Mouse (Mus musculus) CH12.LX (cell line): ENCODE results near the gene Ptges3l. TPM values are rescaled to one million over a fixed set of nuclear protein-coding genes. Genes with fewer than 3 reads are reported as not detected.

Experiments used
- DNase-seq: peaks from one replicate; pipeline ENCODE4 v3.0.0-alpha.2; 2013; ENCODE audit errors: extremely low read depth
- H3K27ac ChIP-seq: 2 replicates; pipeline ENCODE4 v1.5.1; 2012; ENCODE audit warnings: low read depth, mild to moderate bottlenecking, control low read depth, moderate library complexity; ENCODE audit not compliant: insufficient read depth
- H3K27me3 ChIP-seq: replicated peaks from 2 replicates; pipeline ENCODE3; 2012; ENCODE audit warnings: inconsistent platforms
- H3K36me3 ChIP-seq, 2 experiments: replicated peaks in 1 of 2; 2 replicates each; pipeline versions ENCODE3 to v1.6.1; 2012; ENCODE audit warnings: inconsistent platforms in 1 of 2, low read length in 1 of 2, mild to moderate bottlenecking in 1 of 2, mixed read lengths in 1 of 2, moderate library complexity in 1 of 2; ENCODE audit not compliant: control insufficient read depth in 1 of 2, insufficient read depth in 1 of 2
- H3K4me1 ChIP-seq, 2 experiments: 2 replicates each; pipeline ENCODE4 v1.6.1; 2012; ENCODE audit warnings: inconsistent platforms in 1 of 2, moderate library complexity in 1 of 2; ENCODE audit not compliant: insufficient read depth in 2 of 2, control insufficient read depth in 1 of 2
- H3K4me2 ChIP-seq: 2 replicates; pipeline ENCODE4 v1.6.1; 2012; ENCODE audit warnings: low read depth, mild to moderate bottlenecking, control low read depth; ENCODE audit not compliant: poor library complexity, insufficient read depth, severe bottlenecking
- H3K4me3 ChIP-seq, 3 experiments: fragments of 150-350 bp in 1 of 3; sonication (generic) in 1 of 3; replicated peaks in 1 of 3; 2 replicates each; pipeline versions ENCODE3 to v1.5.1; 2011 to 2012; ENCODE audit warnings: low read depth in 2 of 3, low read length in 2 of 3, mild to moderate bottlenecking in 2 of 3, moderate library complexity in 2 of 3, control low read depth in 1 of 3, improper control_type of control experiment in 1 of 3, inconsistent platforms in 1 of 3, mixed read lengths in 1 of 3; ENCODE audit not compliant: poor library complexity in 1 of 3
- H3K79me2 ChIP-seq: replicated peaks from 2 replicates; pipeline ENCODE4 v1.6.1; 2012; ENCODE audit warnings: mild to moderate bottlenecking, moderate library complexity; ENCODE audit not compliant: control insufficient read depth, poor library complexity, insufficient read depth, severe bottlenecking; ENCODE audit errors: extremely low read depth
- H3K9ac ChIP-seq: 2 replicates; pipeline ENCODE4 v1.6.1; 2012; ENCODE audit warnings: low read depth, mild to moderate bottlenecking, control low read depth, moderate library complexity; ENCODE audit not compliant: insufficient read depth
- H3K9me3 ChIP-seq: replicated peaks from 2 replicates; pipeline ENCODE3; 2012; ENCODE audit warnings: low read length, inconsistent platforms, mixed read lengths
- BHLHE40 ChIP-seq: IDR thresholded peaks from 2 replicates; pipeline ENCODE4 v1.6.1; 2011; ENCODE audit warnings: mild to moderate bottlenecking, low read depth, low read length, improper control_type of control experiment
- CHD2 ChIP-seq: IDR thresholded peaks from 2 replicates; pipeline ENCODE4 v1.6.1; 2011; ENCODE audit warnings: low read length, improper control_type of control experiment
- E2F4 ChIP-seq: IDR thresholded peaks from 2 replicates; pipeline ENCODE4 v1.6.1; 2011; ENCODE audit warnings: low read depth, low read length, improper control_type of control experiment; ENCODE audit not compliant: insufficient replicate concordance
- ELF1 ChIP-seq: IDR thresholded peaks from 2 replicates; pipeline ENCODE4 v1.6.1; 2014; ENCODE audit warnings: low read depth, mild to moderate bottlenecking, inconsistent platforms, low read length, improper control_type of control experiment
- EP300 ChIP-seq: IDR thresholded peaks from 2 replicates; pipeline ENCODE4 v1.6.1; 2011; ENCODE audit warnings: low read length, improper control_type of control experiment
- HCFC1 ChIP-seq: IDR thresholded peaks from 2 replicates; pipeline ENCODE4 v1.6.1; 2012; ENCODE audit warnings: low read depth, mild to moderate bottlenecking, inconsistent platforms, low read length, improper control_type of control experiment
- IRF4 ChIP-seq: IDR thresholded peaks from 2 replicates; pipeline ENCODE4 v1.6.1; 2014; ENCODE audit warnings: low read depth, mild to moderate bottlenecking, inconsistent platforms, low read length, improper control_type of control experiment
- JUND ChIP-seq: conservative IDR thresholded peaks from 2 replicates; pipeline ENCODE4 v1.6.1; 2011; ENCODE audit warnings: low read depth, low read length, improper control_type of control experiment
- KAT2A ChIP-seq: IDR thresholded peaks from 2 replicates; pipeline ENCODE4 v1.6.1; 2012; ENCODE audit warnings: low read length, improper control_type of control experiment, inconsistent platforms; ENCODE audit not compliant: insufficient replicate concordance
- MAX ChIP-seq: IDR thresholded peaks from 2 replicates; pipeline ENCODE4 v1.6.1; 2011; ENCODE audit warnings: low read length, improper control_type of control experiment
- MAZ ChIP-seq: IDR thresholded peaks from 2 replicates; pipeline ENCODE4 v1.6.1; 2012; ENCODE audit warnings: low read depth, mild to moderate bottlenecking, inconsistent platforms, low read length, improper control_type of control experiment, moderate library complexity
- MEF2A ChIP-seq: IDR thresholded peaks from 2 replicates; pipeline ENCODE4 v1.6.1; 2014; ENCODE audit warnings: low read depth, mild to moderate bottlenecking, inconsistent platforms, low read length, improper control_type of control experiment, borderline replicate concordance
- MXI1 ChIP-seq: IDR thresholded peaks from 2 replicates; pipeline ENCODE4 v1.6.1; 2011; ENCODE audit warnings: mild to moderate bottlenecking, low read depth, low read length, improper control_type of control experiment
- NELFE ChIP-seq: IDR thresholded peaks from 2 replicates; pipeline ENCODE4 v1.6.1; 2011; ENCODE audit warnings: low read depth, low read length, improper control_type of control experiment
- NRF1 ChIP-seq: IDR thresholded peaks from 2 replicates; pipeline ENCODE4 v1.6.1; 2014; ENCODE audit warnings: low read depth, mild to moderate bottlenecking, inconsistent platforms, low read length, improper control_type of control experiment, moderate library complexity
- PAX5 ChIP-seq: IDR thresholded peaks from 2 replicates; pipeline ENCODE4 v1.6.1; 2012; ENCODE audit warnings: low read length, inconsistent platforms, mixed read lengths
- POLR2A ChIP-seq: IDR thresholded peaks from 2 replicates; pipeline ENCODE4 v1.6.1; 2011; ENCODE audit warnings: low read depth, mild to moderate bottlenecking, improper control_type of control experiment, low read length
- SIN3A ChIP-seq: IDR thresholded peaks from 2 replicates; pipeline ENCODE4 v1.6.1; 2012; ENCODE audit warnings: low read length, improper control_type of control experiment, inconsistent platforms
- SMC3 ChIP-seq: IDR thresholded peaks from 2 replicates; pipeline ENCODE4 v1.6.1; 2011; ENCODE audit warnings: low read depth, low read length, improper control_type of control experiment
- TBP ChIP-seq: conservative IDR thresholded peaks from 2 replicates; pipeline ENCODE4 v1.6.1; 2011; ENCODE audit warnings: low read depth, low read length, improper control_type of control experiment
- UBTF ChIP-seq: IDR thresholded peaks from 2 replicates; pipeline ENCODE4 v1.6.1; 2012; ENCODE audit warnings: low read depth, mild to moderate bottlenecking, inconsistent platforms, low read length, improper control_type of control experiment, moderate library complexity
- USF1 ChIP-seq: IDR thresholded peaks from 2 replicates; pipeline ENCODE4 v1.6.1; 2014; ENCODE audit warnings: low read depth, mild to moderate bottlenecking, inconsistent platforms, low read length, improper control_type of control experiment
- USF2 ChIP-seq: conservative IDR thresholded peaks from 2 replicates; pipeline ENCODE4 v1.6.1; 2011; ENCODE audit warnings: low read depth, low read length, improper control_type of control experiment
- ZC3H11A ChIP-seq: IDR thresholded peaks from 2 replicates; pipeline ENCODE4 v1.6.1; 2012; ENCODE audit warnings: low read depth, mild to moderate bottlenecking, inconsistent platforms, low read length, improper control_type of control experiment
- ZKSCAN1 ChIP-seq: IDR thresholded peaks from 2 replicates; pipeline ENCODE4 v1.6.1; 2012; ENCODE audit warnings: low read depth, inconsistent platforms, low read length, improper control_type of control experiment, borderline replicate concordance
- ZMIZ1 ChIP-seq: IDR thresholded peaks from 2 replicates; pipeline ENCODE4 v1.6.1; 2012; ENCODE audit warnings: low read depth, mild to moderate bottlenecking, inconsistent platforms, low read length, improper control_type of control experiment
- ZNF384 ChIP-seq: IDR thresholded peaks from 2 replicates; pipeline ENCODE4 v1.6.1; 2012; ENCODE audit warnings: low read depth, low read length, improper control_type of control experiment, inconsistent platforms
- dilution Hi-C: fragments of 300-500 bp; cut with MboI; formaldehyde crosslinking; loops from 2 replicates; pipeline ENCODE4 v1.14.3; 2020; ENCODE audit warnings: low sequenced_read_pairs; ENCODE audit not compliant: extremely low pct_unique_long_range_greater_than_20kb, extremely low pct_ligation_motif_present
- in situ Hi-C: fragments of 300-500 bp; cut with MboI; formaldehyde crosslinking; loops from 3 replicates; pipeline ENCODE4 v1.14.3; 2019; ENCODE audit warnings: low sequenced_read_pairs, low pct_ligation_motif_present, low pct_unique_long_range_greater_than_20kb, mixed read lengths
- polyA plus RNA-seq: library from polyadenylated mRNA; unstranded; fragments of >175 nt; gene quantifications from 2 replicates; pipeline ENCODE4 v1.2.1, GENCODE M21; 2012; ENCODE audit warnings: low read depth; ENCODE audit not compliant: insufficient read length
- total RNA-seq, 2 experiments: library from RNA; depleted of rRNA; stranded (reverse); fragments of 300-350 nt in 1 of 2; fragments of >200 nt in 1 of 2; gene quantifications; 2 replicates each; pipeline ENCODE4 v1.2.3; 2012 to 2014

Gene Ptges3l
- total and polyA plus RNA-seq, 3 experiments = 1.9 to 3.0 (median 2.4) TPM

DNA sequence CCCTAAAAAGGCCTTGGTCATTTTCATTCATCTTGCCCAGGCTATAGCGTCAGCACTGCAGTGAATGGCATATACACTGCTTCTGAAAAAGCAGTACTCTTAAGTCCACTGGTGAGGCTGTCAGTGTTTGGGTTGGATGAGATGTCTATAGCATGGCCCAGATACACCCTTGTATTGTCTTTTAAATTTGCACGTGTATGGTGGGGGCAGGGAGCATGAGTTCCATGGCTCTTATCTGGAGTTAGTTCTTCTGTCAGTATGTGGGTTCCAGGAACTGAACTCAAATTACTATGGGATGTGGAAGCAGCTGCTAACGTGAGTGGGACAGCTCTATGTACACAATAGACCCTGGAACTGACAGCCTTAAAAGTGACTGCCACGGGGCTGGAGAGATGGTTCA is 10.7 kb upstream of the Ptges3l start:
- H3K4me3 ChIP-seq = no peak overlapping the region
- H3K9ac ChIP-seq = no peak overlapping the region
- no peak overlapping the region for H3K27ac ChIP-seq
- no peaks in the 10 kb centered on the region for H3K4me1 ChIP-seq
- H3K79me2 ChIP-seq = no peaks in the 10 kb centered on the region
- H3K4me2 ChIP-seq = no peak overlapping the region
- no peak for DNase-seq
- TF ChIP-seq ZNF384 (no peak), ZKSCAN1 (no peak), IRF4 (no peak), UBTF (no peak), JUND (no peak), MAX (no peak), MXI1 (no peak), NRF1 (no peak), KAT2A (no peak), TBP (no peak), SIN3A (no peak), NELFE (no peak), ELF1 (no peak), PAX5 (no peak)
- TF ChIP-seq, all 38 proteins: peak for 0
- in situ Hi-C loops = no loop called here
- no peaks in the 10 kb centered on the region for H3K9me3 ChIP-seq
- H3K27me3 ChIP-seq = no peaks in the 10 kb centered on the region
- peaks cover 45 to 55% of the 10 kb centered on the region in 2 experiments for H3K36me3 ChIP-seq
- dilution Hi-C loops = no loop called here

DNA sequence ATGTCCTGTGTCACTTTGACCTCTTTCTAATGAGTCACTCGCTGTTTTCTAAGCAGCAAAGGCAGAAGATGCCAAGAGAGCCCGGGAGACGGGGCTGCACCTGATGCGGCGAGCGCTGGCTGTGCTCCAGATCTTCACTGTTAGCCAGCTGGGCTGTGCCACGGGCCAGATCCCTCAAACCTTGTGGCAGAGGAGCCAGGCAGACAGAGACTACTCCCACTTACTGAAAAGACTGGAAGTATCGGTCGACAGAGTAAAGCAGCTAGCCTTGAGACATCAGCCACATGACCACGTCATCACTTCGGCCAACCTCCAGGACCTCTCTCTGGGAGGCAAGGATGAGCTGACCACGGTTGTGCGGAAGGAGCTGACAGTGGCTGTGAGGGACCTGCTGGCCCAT is 8.3 kb upstream of the Ptges3l start:
- H3K4me1 ChIP-seq = no peaks in the 10 kb centered on the region
- H3K4me3 ChIP-seq = no peak overlapping the region
- no peak overlapping the region for H3K4me2 ChIP-seq
- no peaks in the 10 kb centered on the region for H3K79me2 ChIP-seq
- peaks cover 56 to 79% of the 10 kb centered on the region in 2 experiments for H3K36me3 ChIP-seq
- dilution Hi-C loops (no loop called here), in situ Hi-C loops (no loop called here)
- DNase-seq = no peak
- H3K27ac ChIP-seq = no peak overlapping the region
- H3K9me3 ChIP-seq = peaks cover 2% of the 10 kb centered on the region
- TF ChIP-seq SMC3 = no peak
- TF ChIP-seq ZC3H11A = no peak
- no peak for TF ChIP-seq EP300
- no peak for TF ChIP-seq USF1
- no peak for TF ChIP-seq TBP
- TF ChIP-seq POLR2A = no peak
- no peak for TF ChIP-seq BHLHE40
- TF ChIP-seq MAZ = no peak
- TF ChIP-seq ZMIZ1 = no peak
- TF ChIP-seq CHD2 = no peak
- TF ChIP-seq ZNF384 = no peak
- no peak for TF ChIP-seq ZKSCAN1
- TF ChIP-seq E2F4 = no peak
- TF ChIP-seq MEF2A = no peak
- no peak for TF ChIP-seq IRF4
- TF ChIP-seq HCFC1 = no peak
- no peak for TF ChIP-seq USF2
- TF ChIP-seq JUND = no peak
- no peak for TF ChIP-seq MXI1
- no peaks in the 10 kb centered on the region for H3K27me3 ChIP-seq
- no peak overlapping the region for H3K9ac ChIP-seq
